Mouse (Mus musculus) lung, adult 2 months (tissue): ENCODE data around the gene Gm26566.

ENCODE experiments used
- CTCF ChIP-seq: fragments of 200-500 bp; IDR thresholded peaks from 2 replicates; pipeline ENCODE4 v1.5.1; 2011; ENCODE audit warnings: mild to moderate bottlenecking, low read length, control low read depth; ENCODE audit not compliant: insufficient read depth
- POLR2A ChIP-seq: fragments of 200-500 bp; IDR thresholded peaks from 2 replicates; pipeline ENCODE4 v1.6.1; 2011; ENCODE audit warnings: low read depth, mild to moderate bottlenecking, control low read depth, low read length, borderline replicate concordance; ENCODE audit errors: extremely low read depth

DNA sequence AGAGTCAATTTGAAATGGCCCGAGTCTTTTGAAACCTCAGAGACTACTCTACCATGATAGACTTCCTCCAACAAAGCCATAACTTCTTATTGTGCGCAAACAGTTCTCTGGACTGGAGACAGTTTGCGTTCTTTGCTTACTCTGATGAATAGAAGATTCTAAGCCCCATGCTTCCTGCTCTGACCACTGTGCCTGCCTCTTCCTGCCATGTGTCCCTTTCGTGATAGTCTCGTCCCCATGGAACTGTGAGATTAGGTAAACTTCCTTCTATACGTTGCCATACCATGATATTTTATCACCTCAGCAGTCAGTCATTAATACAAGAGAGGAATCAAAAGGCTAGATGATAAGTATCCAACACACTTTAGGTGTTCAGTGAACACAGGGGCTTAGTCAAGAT is 5.1 kb downstream of the Gm26566 start:
- TF ChIP-seq CTCF: no peak
- no peak for TF ChIP-seq POLR2A
